Mouse (Mus musculus): ENCODE measurements around the gene Rad51d.
"Not testable (repeated sequence)": the region's sequence is repeated elsewhere in the genome, so short reads cannot be mapped to it uniquely, and the experiment has no call there.

The Rad51d gene

DNA sequence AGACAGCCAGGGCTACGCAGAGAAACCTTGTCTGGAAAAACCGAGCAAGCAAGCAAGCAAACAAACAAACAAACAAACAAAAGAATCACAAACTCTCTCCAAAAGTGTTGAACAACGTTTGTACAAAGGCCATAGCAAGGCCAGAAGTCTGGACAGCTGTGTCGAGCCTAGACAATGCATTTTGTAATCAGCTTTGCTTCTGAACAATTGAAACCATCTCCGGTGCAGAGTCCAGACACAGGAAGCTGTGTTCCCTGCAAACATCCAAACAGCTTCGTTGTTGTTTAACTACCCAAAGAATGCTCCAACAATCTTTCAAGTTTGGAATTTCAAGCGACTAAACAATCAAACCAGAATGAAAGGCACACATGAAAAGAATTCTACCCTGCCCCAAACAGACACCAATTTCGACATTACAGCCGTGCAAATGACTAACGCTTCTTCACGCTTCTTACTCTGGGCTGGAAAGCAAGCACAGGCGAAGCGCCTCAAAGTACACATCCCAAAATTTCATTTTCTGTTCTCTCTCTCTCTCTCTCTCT lies 33.0 kb downstream of the Rad51d start:
- DNase-seq (ENCODE audit: extremely low read depth, low read depth, low spot score): no peak

DNA sequence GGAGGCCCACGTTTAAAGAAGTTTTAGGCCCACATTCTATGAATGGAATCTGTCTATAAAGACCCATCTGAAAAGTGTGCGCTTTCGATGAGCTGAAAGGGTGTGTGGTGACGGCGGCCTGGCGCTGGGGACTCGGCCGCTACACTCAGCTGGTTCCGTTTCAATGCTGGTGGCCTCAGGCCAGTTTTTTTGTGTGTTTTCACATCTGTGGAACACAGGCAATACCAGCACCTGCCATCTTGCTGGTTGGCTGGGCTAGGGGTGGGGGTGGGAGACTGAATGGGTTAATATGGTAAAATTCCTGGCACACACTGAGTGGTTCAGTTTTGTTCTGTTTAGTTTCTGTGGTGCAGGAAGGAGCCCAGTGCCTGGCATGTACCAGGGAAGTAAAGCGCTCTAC lies 34.4 kb downstream of the Rad51d start:
- no peak for DNase-seq (ENCODE audit: extremely low read depth, low read depth, low spot score)

DNA sequence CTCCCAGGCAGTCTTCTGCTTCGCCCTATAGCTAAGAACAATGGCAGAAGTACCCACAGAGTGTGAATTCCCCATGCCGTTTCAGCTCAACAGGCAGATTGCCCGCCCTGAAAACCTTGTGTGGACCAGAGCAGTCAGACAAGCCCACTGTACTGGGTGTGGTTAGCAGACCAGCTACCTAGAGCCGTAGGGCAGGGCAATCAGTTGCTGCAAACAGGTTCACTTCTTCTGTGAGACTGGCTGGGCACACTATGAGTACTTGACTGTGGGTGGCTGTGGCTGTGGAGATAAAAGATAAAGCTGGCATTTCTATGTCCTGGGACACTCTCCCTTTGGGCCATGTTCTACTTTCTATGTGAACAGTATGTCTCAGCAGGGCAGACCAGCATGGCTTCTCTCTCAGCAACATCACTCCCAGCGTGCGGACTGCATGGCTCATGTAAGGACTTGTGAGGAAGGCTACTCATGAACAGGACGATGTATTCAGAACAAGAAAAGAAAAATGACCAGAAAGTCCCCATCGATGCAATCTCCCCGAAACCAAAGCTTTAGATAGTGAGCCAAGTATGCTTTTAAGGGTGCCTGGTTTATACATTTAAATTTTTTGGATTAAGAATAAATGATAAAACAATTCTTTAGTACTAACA lies 35.0 kb downstream of the Rad51d start:
- DNase-seq (ENCODE audit: extremely low read depth, low read depth, low spot score): no peak

DNA sequence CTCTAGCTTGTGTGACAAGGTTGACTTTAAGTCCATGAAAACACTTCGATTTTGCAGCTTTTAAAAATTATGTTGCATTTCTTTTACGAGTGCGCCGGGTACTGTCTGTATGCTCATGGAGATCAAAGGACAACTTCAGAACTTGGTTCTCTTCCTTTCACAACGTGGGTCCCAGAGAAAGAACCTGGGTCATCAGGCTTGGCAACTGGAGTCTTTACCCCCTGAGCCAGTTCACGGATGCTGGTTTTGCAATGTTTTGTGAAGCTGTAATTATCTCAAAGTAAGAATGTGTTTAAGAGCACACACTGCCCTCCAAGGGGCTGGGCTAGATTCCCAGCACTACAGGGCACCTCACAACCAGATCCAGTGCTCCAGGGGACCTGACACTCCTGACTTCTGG lies 36.3 kb downstream of the Rad51d start:
- no peak for DNase-seq (ENCODE audit: extremely low read depth, low read depth, low spot score)

DNA sequence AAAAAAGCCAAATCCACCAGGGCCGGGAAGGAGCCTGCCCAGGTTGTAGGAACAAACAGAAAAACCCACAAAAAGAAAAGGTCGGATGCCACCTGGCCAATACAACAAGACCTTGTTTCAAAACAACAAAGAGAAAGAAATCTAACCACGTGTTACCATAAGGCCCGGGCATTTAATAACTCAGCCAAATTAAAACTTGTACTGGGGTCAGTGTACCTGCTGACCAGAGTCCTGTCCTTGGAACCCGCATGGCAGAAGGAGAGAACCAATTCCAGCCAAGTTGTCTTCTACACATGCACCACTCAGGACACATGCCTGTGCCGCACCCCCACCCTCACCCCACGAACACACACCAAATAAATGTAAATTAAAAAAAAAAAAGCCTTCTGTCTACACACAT lies 37.5 kb downstream of the Rad51d start:
- DNase-seq (ENCODE audit: extremely low read depth, low read depth, low spot score): no peak

DNA sequence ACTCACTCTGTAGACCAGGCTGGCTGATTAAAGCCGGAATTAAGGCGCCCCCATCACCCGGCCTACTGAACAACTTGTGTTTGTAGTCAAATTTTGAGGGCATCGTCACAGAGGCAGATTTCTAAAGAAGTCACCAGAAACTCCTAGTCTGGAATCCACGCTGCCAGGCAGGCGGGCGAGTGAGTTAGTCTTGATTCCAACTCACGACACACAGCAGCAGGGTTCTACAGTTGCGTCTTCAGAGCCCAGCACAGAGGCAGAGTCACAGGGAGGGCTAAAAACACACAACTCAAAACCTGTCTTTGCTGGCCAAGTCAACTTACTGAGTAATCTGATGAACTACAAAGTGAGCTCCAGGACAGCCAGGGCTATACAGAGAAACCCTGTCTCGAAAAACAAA lies 37.9 kb downstream of the Rad51d start:
- DNase-seq (ENCODE audit: extremely low read depth, low read depth, low spot score): no peak

DNA sequence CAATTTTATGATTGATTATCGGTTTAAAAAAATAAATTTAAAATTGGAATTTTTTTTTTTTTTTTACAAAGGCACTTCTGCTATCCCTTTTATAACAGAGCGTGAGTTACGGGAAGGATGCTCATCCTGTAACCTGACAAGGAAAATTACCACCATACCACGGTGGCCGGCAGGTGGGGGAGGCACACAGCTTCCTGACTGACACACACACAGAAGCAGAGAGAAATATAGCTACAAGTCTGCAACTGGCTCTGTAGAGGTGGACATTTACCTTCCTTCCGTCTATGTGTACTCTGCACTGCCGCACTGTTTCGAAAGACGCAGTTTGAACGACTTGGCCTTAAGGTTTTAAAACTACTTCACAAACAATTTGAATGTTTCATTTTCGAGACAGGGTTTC lies 38.3 kb downstream of the Rad51d start:
- DNase-seq (ENCODE audit: extremely low read depth, low read depth, low spot score): no peak

DNA sequence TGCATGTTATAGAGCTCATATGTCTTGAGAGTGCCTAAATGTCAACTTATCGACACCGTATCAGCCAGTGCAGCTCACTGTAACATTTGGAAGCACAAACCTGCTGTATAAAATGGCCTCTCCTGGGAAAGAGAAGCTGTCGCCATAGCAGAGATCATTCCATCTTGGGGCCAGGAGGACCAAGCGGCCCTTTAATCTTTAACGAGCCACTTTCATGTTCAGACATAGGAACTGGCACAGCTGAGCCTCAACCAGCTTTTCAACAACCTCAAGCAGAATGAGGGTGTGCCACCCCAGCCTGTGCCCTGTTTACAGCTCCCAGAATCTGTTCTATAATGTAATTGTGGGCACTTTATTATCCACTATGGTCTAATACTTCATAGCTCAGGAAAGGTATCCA lies 40.2 kb downstream of the Rad51d start:
- DNase-seq (ENCODE audit: extremely low read depth, low read depth, low spot score): no peak

DNA sequence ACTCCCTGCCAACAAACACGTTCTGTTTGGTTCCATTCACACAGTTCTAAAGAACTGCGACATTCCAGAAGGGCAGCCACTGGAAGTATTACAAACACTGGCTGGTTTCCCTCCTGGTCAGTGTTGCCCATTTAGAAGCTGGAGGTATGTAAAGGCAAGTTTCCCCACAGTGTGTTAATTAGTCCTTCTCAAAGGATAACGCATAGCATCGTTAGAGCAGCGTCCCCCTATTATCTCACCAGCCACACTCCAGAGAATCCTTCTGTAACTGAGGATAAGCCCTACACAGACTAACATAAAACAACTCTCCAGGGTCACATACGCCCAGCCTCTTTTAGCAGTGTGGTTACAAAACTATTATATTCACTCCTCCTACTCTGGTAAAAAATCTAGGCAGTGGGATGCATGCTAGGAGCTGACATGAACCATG lies 42.8 kb downstream of the Rad51d start:
- no peak for DNase-seq (ENCODE audit: extremely low read depth, low read depth, low spot score)

DNA sequence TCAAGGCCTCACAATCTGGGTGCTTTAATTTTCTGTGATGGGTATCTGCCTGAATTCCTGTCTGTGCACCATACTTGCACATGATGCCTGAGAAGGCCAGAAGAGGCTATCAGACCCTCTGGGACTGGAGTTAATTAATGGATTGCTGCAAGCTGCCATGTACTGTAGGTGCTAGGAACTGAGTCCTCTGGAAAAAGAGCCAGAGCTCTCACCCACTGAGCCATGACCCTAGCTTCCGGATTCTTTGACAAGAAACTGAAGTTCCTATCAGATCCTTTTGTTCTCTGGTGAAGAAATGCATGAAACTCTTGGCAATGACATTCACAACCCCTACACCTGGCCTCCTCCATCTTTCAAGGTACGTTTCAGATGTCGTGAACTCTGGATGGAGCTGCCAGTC lies 43.5 kb downstream of the Rad51d start:
- no peak for DNase-seq (ENCODE audit: extremely low read depth, low read depth, low spot score)

DNA sequence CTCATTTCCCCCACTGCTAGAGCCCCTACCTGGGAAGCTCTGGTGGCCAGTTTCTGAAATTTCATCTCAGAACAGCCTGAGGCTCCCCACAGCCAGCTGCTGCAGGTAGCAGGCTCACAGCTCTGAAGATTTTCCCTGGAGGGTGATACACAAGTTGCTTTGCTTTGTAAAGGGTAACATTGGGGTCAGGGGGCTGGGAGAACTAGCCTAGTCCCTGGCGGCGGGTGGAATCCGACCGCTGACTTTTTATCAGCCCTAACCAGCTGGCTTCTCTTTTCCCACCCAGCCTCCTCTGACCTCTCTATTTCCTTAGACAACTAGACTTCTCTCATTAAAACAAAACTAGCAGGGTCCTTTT lies 44.4 kb downstream of the Rad51d start:
- no peak for DNase-seq (ENCODE audit: extremely low read depth, low read depth, low spot score)

DNA sequence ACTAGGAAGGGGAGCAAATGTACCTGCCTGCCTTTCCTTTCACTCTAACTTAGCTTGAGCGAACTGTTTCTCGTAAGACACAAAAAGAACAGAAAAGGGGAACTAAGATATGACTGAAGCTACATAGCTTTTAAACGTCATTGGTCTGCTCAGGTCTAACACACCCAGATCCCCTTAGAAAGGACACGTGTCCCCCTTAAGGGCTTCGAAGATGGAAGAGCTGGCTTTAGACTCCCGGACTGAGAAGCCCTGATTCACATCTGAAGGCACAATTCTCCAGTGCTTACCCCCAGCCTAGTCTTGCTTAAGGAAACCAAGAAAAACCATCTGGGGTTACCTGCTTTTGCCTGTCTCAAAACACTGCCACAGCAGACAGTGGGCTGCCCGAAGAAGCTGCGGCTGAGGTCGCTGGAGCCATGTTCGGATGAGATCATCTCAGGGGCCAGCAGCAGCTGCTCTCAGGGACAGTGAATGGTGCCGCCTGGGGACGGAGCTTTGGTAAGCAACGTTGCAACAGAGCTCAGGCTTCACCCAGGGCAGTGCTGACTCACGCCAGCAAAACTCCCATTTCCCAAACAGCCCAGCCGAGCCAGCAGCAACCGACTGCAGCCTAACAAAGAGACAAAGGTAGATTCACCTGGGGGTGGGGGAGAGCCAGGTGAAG lies 44.9 kb downstream of the Rad51d start:
- no peak for DNase-seq (ENCODE audit: extremely low read depth, low read depth, low spot score)

DNA sequence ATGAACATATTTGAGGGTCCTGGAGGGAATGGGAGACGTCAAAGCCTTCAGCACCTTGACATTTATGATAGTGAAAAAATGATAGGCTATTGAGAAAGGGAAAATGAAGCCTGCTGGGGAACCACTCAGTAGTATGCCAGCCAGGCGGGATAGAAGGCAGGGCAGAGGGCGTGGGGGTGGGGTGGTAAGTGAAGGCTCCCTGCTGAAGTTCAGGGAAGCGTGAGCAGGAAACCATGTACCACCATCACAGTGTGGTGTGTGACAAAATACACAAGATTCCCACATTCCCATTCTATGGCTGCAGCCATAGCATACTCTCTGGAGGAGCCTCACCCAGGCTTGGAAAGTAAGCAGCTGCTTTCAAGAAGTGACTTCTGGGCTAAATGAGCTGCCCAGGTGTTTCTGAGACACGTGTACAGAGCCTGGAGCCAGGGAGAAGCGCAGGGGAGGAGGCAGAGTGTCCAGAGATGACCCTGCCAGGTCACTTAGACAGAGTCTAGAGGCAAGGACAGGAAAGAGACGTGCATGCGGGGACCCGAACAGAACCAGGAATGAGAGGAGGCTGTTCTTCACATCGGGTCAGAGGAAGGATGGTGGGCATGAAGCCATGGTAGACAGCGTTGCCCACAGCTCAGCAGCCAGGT lies 45.5 kb downstream of the Rad51d start:
- DNase-seq (ENCODE audit: extremely low read depth, low read depth, low spot score): no peak

DNA sequence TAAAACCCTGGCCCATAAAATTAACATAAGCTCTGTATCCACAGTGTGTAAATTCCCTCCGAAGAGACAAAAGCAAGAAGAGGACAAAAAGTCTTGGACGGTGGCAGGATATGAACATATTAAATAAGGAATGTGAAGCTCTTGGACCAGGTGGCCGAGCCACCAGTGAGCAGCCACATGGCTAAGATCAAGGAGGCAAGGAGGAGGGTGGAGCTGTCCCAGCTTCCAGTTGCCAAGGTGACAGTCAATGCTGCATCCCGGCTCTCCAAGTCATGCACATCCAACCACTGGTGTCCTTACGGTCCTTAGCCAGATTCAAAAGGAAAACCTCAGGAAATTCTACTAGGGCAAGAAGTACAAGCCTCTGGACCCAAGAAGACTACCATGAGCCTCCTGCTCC lies 51.9 kb downstream of the Rad51d start:
- DNase-seq (ENCODE audit: extremely low read depth, low read depth, low spot score): no peak

DNA sequence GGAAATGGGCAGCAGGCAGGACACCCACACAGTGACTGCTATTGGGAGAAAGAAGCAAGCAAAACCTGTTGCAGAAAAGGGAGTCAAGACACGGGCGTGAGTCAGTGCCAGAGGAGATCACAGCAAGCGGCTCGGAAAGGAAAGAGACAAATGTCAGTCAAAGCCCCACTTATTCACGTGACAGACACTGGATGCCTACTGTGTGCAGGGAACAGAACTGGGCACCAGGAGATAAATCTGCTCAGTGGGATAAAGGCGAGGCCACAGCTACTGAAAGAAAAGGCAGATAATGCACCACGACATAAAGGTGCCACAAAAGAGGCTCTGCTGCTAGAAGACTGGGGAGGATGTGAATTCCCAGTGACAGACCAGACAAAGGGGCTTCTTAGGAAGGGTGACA lies 52.6 kb downstream of the Rad51d start:
- DNase-seq (ENCODE audit: extremely low read depth, low read depth, low spot score): no peak

DNA sequence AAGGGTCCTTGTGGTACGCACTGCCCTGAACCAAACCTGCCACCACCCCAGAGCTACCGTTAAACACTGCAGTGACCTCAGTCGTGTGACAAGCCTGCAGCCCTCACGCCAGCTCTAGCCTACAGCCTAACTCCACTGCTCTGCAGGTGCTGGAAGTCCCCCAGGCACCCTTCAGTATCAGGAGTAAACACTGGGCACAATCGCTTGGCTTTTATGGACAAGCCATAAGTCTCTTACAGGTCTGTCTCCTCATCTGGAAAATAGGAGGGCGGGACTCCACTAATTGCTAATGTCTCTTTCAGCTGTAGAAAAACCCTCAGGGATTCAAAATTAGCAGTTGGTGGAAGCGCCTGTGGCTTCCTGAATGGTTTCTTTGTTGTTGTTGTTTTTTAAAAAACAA lies 53.2 kb downstream of the Rad51d start:
- no peak for DNase-seq (ENCODE audit: extremely low read depth, low read depth, low spot score)

DNA sequence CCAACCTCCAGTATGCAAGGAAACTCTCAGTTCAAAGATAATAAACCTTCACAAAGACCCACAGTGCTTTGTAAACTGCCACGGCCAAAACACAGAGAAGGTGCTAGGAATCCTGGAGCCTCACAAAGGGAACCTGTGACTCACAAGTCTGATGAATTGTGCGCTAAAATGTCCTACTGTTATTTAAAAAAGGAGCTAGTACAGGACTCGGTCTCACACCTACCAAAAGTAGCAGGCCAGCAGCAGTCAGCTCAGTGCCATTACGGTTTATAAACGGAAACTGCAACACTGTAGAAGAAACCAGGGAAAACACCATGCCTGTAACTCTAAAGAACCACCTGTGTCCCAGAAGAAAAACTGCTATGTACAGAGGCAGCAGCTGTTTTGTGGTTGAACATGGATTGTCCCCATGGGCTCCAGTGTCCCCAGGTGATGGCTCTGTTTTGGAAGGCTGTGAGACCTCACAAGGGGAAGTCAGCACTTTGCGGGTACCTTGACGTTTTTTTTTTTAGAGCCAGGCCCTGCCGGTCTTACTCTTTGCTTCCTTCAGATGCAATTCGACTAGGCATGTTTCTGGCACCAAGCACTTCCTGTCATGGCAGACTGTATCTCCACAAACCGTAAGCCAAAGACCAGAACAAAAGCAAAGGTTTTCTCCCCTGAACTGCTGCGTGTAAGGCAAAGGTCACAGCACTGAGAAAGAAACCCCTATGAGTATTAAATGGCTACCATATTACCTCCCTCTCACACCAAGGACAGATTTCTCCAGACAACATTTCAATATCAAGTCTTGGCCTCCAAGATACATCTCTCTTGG lies 54.6 kb downstream of the Rad51d start:
- no peak for DNase-seq (ENCODE audit: extremely low read depth, low read depth, low spot score)

DNA sequence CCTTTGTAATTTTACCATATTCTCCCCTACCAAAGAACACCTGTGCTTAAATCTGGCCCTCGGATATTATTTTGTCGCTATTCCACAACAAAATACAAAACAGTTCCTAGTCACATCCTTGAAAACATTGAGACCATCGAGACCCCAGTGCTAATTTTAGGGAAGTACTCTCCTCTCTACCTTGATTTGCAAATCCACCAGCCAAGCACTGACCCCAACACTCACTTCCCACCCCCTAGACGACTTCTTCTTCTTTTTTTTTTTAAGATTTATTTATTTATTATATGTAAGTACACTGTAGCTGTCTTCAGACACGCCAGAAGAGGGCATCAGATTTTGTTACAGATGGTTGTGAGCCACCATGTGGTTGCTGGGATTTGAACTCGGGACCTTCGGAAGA lies 56.1 kb downstream of the Rad51d start:
- DNase-seq (ENCODE audit: extremely low read depth, low read depth, low spot score): not testable (repeated sequence)

DNA sequence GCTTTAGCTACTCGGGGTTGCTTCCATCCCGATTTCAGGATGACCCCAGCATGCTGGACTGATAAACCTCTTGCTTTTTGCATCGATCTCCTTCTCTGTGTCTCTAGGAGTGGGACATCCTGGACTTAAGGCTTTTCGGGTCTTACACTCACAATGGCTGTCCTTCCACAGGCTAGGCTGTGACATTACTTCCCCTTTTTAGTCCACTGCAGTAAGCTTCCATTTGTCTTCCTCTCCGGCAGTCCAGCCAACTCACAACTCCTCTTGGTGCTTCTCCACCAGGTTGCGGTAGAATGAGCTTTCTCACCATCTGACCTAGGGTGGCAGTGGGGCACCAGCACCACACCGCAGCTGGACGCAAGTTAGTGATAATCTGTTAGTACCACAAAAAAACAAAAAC lies 56.5 kb downstream of the Rad51d start:
- no peak for DNase-seq (ENCODE audit: extremely low read depth, low read depth, low spot score)

DNA sequence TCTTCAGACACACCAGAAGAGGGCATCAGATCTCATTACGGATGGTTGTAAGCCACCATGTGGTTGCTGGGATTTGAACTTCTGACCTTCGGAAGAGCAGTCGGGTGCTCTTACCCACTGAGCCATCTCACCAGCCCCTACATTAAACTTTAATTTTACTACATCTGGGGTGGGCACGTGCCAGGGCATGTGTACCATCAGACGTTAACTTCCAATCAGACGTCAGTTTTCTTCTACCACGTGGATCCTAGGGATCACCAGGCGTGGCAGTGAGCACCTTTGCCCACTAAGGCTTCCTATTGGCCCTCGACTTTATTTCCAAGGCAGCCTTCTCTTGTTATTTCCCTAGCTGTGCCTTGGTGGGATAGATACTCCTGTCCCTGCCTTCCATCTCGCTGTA lies 58.0 kb downstream of the Rad51d start:
- not testable (repeated sequence) for DNase-seq (ENCODE audit: extremely low read depth, low read depth, low spot score)
